Mouse (Mus musculus): ENCODE results near the gene Tubal3. TPM values are rescaled to one million over a fixed set of nuclear protein-coding genes. Genes with fewer than 3 reads are reported as not detected.

Tubal3 gene
- polyA plus RNA-seq, 1 experiment from 2014 or later = not detected

- H3K9me3 ChIP-seq (ENCODE audit: low read length) = no peaks in the 10 kb centered on the region
- no peaks in the 10 kb centered on the region for H3K27me3 ChIP-seq (ENCODE audit: insufficient read depth, low read length)
- WGBS (ENCODE audit: insufficient replicate concordance) = 55% methylated on average over 4 of the region's 4 CpGs
- no peaks in the 10 kb centered on the region for H3K36me3 ChIP-seq (replicated peaks; ENCODE audit: insufficient read depth, low read length)
- DNase-seq = no peak
- H3K4me3 ChIP-seq (ENCODE audit: low read depth, low read length) = no peak overlapping the region
- TF ChIP-seq CTCF (IDR thresholded peaks at IDR 0.05; ENCODE audit: low read depth) = no peak
- no peak for TF ChIP-seq EP300 (IDR thresholded peaks at IDR 0.05; ENCODE audit: low read depth)
- no peak overlapping the region for H3K4me2 ChIP-seq (ENCODE audit: low read depth, low read length)
- H3K27ac ChIP-seq (ENCODE audit: low read depth) = no peak overlapping the region
- H3K9ac ChIP-seq (replicated peaks) = no peak overlapping the region
- no peak for ATAC-seq
- no peaks in the 10 kb centered on the region for H3K4me1 ChIP-seq (ENCODE audit: insufficient read depth)
Measured at GRCm38 (mm10) chr13:3968849-3969248, 50.8 kb downstream of the Tubal3 start.

Small RNAs within 50 kb of the gene (microRNA-seq; reads per million reads assigned to microRNA genes)
- not detected for gene Gm22460

Other genes with a start within 250 kb of the Tubal3 start
- gene Calml3, start 114.0 kb upstream of the Tubal3 start, polyA plus RNA-seq (2015; fragmentation: Nextera tagmentation; extraction: Ambion mirVana) = not detected in 2 replicates
- gene Calm4, start 80.5 kb upstream of the Tubal3 start, polyA plus RNA-seq (2015; fragmentation: Nextera tagmentation; extraction: Ambion mirVana) = not detected in 2 replicates
- not detected in 2 replicates for gene Calm5, start 64.1 kb upstream of the Tubal3 start, polyA plus RNA-seq (2015; fragmentation: Nextera tagmentation; extraction: Ambion mirVana)
- 44.9 and 46.5 TPM in 2 replicates for gene Net1, start 54 bp upstream of the Tubal3 start, polyA plus RNA-seq (2015; fragmentation: Nextera tagmentation; extraction: Ambion mirVana)
- not detected in 2 replicates for gene Ucn3, start 27.1 kb downstream of the Tubal3 start, polyA plus RNA-seq (2015; fragmentation: Nextera tagmentation; extraction: Ambion mirVana)
- 35.1 and 41.2 TPM in 2 replicates for gene Akr1c14, start 130.7 kb downstream of the Tubal3 start, polyA plus RNA-seq (2015; fragmentation: Nextera tagmentation; extraction: Ambion mirVana)
- 26.8 and 30.5 TPM in 2 replicates for gene Akr1c18, start 232.4 kb downstream of the Tubal3 start, polyA plus RNA-seq (2015; fragmentation: Nextera tagmentation; extraction: Ambion mirVana)

All from liver, postnatal 0 days (tissue).